Mouse (Mus musculus) embryonic stem cell, embryonic (primary cell): ENCODE results near the gene Hba-x.
"Not testable (repeated sequence)": the region's sequence is repeated elsewhere in the genome, so short reads cannot be mapped to it uniquely, and the experiment has no call there.

ENCODE experiments used
- CTCF ChIA-PET, 4 experiments: fragments of 300-600 bp in 2 of 4; fragments of 350-600 bp in 2 of 4; sonication (Branson Sonifier 250); formaldehyde crosslinking; loops; one replicate each; lab custom pipeline; 2022; ENCODE audit warnings: inconsistent platforms in 2 of 4; lab: Charles Lee
- POLR2A ChIA-PET, 4 experiments: fragments of 300-600 bp in 2 of 4; fragments of 350-600 bp in 2 of 4; sonication (Branson Sonifier 250); formaldehyde crosslinking; loops; one replicate each; lab custom pipeline; 2022; ENCODE audit warnings: antibody characterized with exemption in 4 of 4, inconsistent platforms in 1 of 4; lab: Charles Lee

Gene Hba-x

DNA sequence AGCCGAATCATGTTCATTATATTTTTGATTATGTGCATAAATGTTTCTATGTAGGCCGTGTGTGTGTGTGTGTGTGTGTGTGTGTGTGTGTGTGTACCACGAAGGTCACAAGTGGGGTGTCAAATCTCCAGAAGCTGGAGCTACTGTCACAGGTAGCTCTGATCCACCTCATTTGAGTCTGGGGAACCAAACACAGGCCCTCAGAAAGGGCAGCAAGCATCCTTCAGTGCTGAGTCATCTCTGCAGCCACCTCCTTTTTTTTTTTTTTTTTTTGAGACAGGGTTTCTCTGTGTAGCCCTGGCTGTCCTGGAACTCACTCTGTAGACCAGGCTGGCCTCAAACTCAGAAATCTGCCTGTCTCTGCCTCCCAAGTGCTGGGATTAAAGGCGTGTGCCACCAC lies 16.6 kb downstream of the Hba-x start:
- ChIA-PET POLR2A (interaction anchor here in 2 of 4 experiments (0.6 to 1.1 kb wide), 5 partner anchors 20 to 325 kb away, joined by 3 to 6 read pairs (median 3); no protein-coding TSS in a partner anchor), CTCF (interaction anchor here (0.6 to 1.3 kb wide), 7 partner anchors 28 to 599 kb away, joined by 3 to 9 read pairs (median 4); no protein-coding TSS in a partner anchor)

GRCm38 (mm10) chr11:32293479-32293878 lies 17.3 kb downstream of the Hba-x start:
- CTCF ChIA-PET = interaction anchor here in 1 of 4 experiments (1.3 kb wide), 1 partner anchor 10 kb away, joined by 4 read pairs; no protein-coding TSS in a partner anchor
- POLR2A ChIA-PET = interaction anchor here in 1 of 4 experiments (0.6 kb wide), 2 partner anchors 145 to 324 kb away, joined by 3 read pairs; no protein-coding TSS in a partner anchor

GRCm38 (mm10) chr11:32296203-32296602 lies 20.0 kb downstream of the Hba-x start, which contains the start of gene Hba-a2:
Hba-a2 (plus strand) TSS chr11:32296489.
- POLR2A ChIA-PET = interaction anchor here in 1 of 4 experiments (0.6 kb wide), 1 partner anchor 25 kb away, joined by 4 read pairs; no protein-coding TSS in a partner anchor
- CTCF ChIA-PET = not testable (repeated sequence)

DNA sequence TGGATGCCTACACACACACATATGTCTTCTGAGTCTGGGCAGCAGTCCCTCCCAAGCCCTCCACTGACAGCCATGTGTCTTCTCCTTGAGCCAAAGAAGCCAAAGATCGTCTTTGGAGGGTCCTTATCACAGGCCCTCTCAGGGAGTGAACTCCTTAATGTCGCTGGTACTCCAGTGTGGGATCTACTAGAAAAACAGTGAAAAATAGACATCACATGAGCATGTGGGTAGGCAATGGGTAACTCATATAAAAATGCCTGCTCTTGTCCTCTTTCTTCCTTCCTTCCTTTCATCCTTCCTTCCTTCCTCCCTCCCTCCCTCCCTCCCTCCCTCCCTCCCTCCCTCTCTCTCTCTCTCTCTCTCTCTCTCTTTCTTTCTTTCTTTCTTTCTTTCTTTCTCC lies 21.2 kb downstream of the Hba-x start:
- CTCF ChIA-PET = interaction anchor here in 1 of 4 experiments (1.2 kb wide), 1 partner anchor 11 kb away, joined by 6 read pairs; the partner anchor contains the start of gene Hbq1b
- POLR2A ChIA-PET = not testable (repeated sequence)

DNA sequence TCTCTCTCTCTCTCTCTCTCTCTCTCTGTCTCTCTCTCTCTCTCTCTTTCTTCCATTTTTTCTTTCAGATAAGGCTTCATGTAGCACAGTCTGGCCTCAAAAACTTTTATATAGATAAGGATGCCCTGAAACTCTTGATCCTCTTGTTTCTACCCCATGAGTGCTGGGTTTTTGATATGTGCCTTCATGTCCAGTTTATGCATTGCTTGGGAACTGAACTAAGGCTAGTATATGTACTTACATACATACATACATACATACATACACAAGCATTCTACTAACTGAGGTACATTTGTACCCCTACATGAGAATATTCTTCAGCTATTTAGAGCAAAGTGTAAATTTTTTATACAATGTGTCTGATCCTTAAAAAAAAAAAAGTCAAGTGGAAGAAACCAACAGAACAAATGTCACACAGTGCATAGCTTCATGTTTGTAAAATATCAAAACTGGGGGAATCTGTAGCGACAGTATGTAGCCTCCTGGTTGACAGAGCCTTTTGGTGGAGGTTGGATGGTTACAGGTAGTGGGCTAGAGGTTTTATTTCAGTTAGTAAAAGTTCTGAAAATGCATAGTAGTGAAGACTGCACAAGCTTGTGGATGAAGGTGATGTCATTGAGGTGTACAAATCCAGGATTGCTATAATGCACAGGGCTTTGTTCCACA lies 21.8 kb downstream of the Hba-x start:
- POLR2A ChIA-PET = no interaction called here
- CTCF ChIA-PET = interaction anchor here in 3 of 4 experiments (0.7 to 1.3 kb wide), 4 partner anchors 11 to 31 kb away, joined by 3 to 6 read pairs (median 4); partner anchors contain the start of gene Hbq1b (in 1 of the 3)

- CTCF ChIA-PET = interaction anchor here in 3 of 4 experiments (0.7 to 1.3 kb wide), 4 partner anchors 12 to 32 kb away, joined by 3 to 6 read pairs (median 4); partner anchors contain the start of gene Hbq1b (in 1 of the 3)
Measured at GRCm38 (mm10) chr11:32298532-32298918, 22.3 kb downstream of the Hba-x start.

DNA sequence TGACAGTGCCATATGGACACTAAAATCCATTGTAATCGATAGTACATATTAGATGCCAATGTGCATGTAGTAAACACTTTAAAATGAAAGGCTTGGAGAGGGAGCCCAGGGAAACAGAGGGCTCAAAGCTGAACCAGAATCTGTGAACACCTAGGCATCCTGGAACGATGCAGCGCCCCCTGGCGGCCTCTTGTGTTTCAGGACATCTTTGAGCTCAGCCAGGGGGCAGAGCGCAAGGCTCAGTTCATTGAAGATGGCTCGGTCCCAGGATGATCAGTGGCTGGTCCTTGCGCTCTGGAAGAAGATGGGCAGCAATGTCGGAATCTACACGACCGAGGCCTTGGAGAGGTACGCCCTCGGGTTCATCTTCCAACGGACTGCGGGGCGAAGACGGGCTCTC lies 23.7 kb downstream of the Hba-x start, which contains the start of gene Hbq1a:
Gene Hbq1a, plus strand, starts transcription at position 205 of the 400 bp plus-strand sequence.
- CTCF ChIA-PET = interaction anchor here (0.6 to 1.8 kb wide), 38 partner anchors 10 to 905 kb away, joined by 3 to 49 read pairs (median 4); partner anchors contain the start of genes Hbq1b (in 2 of the 4), Snrnp25 (in 1 of the 4) and Ubtd2 (in 1 of the 4)
- POLR2A ChIA-PET = interaction anchor here in 1 of 4 experiments (0.8 to 1.2 kb wide), 4 partner anchors 13 to 81 kb away, joined by 3 to 6 read pairs (median 4); partner anchors contain the start of gene Hbq1b

More at GRCm38 (mm10) chr11:32298532-32298918, 22.3 kb downstream of the Hba-x start:
- POLR2A ChIA-PET = no interaction called here

DNA sequence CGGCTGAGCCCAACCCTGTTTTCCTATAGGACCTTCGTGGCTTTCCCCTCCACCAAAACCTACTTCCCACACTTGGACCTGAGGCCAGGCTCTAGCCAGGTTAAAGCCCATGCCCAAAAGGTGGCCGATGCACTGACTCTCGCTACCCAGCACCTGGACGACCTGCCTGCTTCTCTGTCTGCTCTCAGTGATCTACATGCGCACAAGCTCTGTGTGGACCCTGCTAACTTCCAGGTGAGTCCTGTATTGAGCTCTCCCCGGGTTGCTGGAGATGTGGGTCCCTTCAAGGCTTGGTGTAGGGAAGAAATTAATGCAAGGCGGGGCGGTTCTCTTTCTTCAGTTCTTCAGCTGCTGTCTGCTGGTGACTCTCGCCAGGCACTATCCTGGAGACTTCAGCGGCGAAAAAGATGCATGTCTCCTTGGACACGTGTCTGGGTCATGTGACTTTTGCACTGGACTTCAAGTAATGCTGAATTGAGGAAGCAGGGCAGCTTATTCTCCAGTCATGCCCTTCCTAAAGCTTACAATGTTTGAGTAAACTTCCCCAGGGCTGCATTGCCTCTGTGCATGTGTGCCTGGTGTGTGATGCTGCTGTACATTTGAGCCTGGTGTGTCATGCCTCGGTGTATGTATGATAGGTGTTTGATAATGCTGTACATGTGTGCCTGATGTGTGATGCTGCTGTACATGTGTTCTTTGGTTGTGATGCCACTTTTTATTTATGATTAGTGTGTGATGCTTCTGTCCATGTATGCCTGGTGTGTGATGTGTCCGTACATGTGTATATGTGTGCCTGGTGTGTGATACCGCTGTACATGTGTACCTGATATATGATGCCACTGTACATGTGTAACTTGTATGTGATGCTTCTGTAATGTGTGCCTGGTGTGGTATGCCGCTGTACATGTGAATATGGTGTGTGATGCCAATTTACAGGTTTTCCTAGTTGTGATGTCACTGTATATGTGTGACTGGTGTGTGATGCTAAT lies 24.4 kb downstream of the Hba-x start:
- CTCF ChIA-PET = interaction anchor here (0.7 to 1.8 kb wide), 36 partner anchors 10 to 906 kb away, joined by 3 to 49 read pairs (median 4); partner anchors contain the start of genes Hbq1b (in 2 of the 4), Snrnp25 (in 1 of the 4) and Ubtd2 (in 1 of the 4)
- POLR2A ChIA-PET = interaction anchor here in 1 of 4 experiments (0.8 to 1.2 kb wide), 4 partner anchors 14 to 82 kb away, joined by 3 to 6 read pairs (median 4); partner anchors contain the start of gene Hbq1b

DNA sequence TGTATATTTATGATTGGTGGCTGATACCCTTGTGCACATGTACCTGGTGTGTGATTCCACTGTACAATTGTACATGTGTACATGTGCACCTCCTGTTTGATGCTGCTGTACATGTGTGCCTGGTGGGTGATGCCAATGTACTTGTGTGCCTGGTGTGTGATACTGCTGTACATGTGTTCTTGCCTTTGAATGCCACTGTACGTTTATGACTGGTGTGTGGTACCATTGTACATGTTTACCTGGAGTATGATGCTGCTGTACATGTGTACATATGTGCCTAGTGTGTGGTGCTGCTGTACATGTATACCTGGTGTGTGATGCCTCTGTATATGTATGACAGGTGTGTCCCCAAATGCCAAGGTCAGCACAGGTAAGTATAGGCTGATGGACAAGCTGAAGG lies 25.3 kb downstream of the Hba-x start:
- ChIA-PET POLR2A (no interaction called here), CTCF (no interaction called here)

DNA sequence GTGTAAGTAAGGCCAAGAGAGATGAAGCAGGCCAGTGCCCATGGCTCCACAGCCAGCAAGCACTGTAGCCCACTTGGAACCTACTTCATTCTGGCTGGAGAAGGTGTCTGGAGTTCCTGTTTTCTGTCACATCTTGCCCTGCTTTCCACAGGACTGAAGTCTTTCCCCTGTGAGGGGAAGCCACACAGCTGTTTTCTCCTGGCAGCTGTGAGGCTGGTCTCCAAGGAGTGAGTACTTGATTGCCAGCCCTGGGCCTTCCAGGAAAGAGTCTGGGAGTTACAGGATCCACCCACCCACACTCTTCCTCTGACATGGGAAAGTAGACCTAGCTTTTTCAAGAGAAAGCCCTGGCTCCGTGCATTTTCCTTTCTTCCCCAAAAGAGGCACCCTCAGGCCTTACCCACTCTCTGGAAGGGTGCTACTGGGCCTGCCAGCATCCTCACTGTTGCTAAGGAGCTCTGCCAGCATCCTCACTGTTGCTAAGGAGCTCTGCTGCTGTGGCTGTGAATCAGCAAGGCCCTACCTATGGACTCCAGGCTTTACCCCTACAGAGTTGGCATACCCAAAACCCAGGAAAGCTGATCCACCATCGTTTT lies 26.7 kb downstream of the Hba-x start:
- ChIA-PET POLR2A (interaction anchor here in 3 of 4 experiments (0.6 to 1.7 kb wide), 4 partner anchors 17 to 288 kb away, joined by 3 to 6 read pairs (median 4); no protein-coding TSS in a partner anchor), CTCF (interaction anchor here (0.8 to 1.5 kb wide), 8 partner anchors 9 to 98 kb away, joined by 3 to 8 read pairs (median 4); partner anchors contain the start of genes Hbq1b (in 1 of the 4) and Snrnp25 (in 1 of the 4))

- CTCF ChIA-PET = interaction anchor here (0.8 to 1.5 kb wide), 8 partner anchors 9 to 98 kb away, joined by 3 to 8 read pairs (median 4); partner anchors contain the start of genes Hbq1b (in 1 of the 4) and Snrnp25 (in 1 of the 4)
Measured at GRCm38 (mm10) chr11:32303455-32303854, 27.3 kb downstream of the Hba-x start.

DNA sequence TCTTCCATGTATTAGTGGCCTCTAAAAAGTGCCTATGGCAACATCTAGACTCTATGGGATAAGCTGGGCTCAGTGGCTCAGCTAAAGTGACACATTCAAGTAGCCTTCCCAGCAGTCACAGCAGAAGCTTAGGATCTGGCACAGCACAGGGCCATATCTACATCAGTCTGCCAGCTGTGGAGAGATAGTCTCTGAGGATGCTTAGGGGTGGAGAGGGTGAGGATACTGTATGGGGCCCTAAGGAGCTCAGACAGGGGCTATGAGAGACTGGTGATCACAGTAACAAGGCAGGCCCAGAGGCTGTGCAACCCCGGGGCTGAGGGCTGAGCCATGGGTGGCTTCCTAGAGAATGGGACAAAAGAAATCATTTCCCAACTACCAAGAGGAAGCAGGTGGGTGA lies 30.8 kb downstream of the Hba-x start:
- POLR2A ChIA-PET = interaction anchor here in 1 of 4 experiments (2.0 kb wide), 1 partner anchor 14 kb away, joined by 7 read pairs; no protein-coding TSS in a partner anchor
- CTCF ChIA-PET = interaction anchor here in 3 of 4 experiments (0.6 to 4.7 kb wide), 6 partner anchors 14 to 124 kb away, joined by 3 to 22 read pairs (median 4); partner anchors contain the start of gene Hbq1b (in 1 of the 3)

More at GRCm38 (mm10) chr11:32303455-32303854, 27.3 kb downstream of the Hba-x start:
- POLR2A ChIA-PET = interaction anchor here in 2 of 4 experiments (0.6 to 1.7 kb wide), 3 partner anchors 17 to 289 kb away, joined by 3 to 6 read pairs (median 3); no protein-coding TSS in a partner anchor

DNA sequence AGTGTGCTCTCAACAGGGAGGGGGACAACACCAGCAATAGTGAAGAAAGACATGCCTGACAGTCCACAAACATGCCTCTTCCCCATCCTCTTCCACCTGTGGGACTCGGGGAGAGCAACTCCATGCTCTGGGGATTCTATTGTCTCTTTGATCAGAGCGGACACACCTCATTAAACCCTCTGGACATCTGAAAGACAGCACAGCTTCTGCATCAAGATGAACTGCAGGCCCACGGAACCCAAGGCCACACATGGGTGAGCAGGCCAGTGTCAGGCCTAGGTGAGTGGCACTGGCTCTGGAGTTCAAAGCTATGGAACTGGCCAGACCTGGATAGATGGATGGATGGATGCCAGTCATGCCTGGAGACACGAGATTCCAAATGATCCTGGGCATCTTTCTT lies 33.2 kb downstream of the Hba-x start:
- ChIA-PET CTCF (interaction anchor here in 2 of 4 experiments (1.0 to 4.7 kb wide), 4 partner anchors 10 to 23 kb away, joined by 3 to 24 read pairs (median 13); partner anchors contain the start of genes Hbq1a (in 1 of the 2) and Hbq1b (in 1 of the 2)), POLR2A (interaction anchor here in 3 of 4 experiments (0.5 to 1.0 kb wide), 3 partner anchors 22 to 228 kb away, joined by 3 to 9 read pairs (median 4); no protein-coding TSS in a partner anchor)

DNA sequence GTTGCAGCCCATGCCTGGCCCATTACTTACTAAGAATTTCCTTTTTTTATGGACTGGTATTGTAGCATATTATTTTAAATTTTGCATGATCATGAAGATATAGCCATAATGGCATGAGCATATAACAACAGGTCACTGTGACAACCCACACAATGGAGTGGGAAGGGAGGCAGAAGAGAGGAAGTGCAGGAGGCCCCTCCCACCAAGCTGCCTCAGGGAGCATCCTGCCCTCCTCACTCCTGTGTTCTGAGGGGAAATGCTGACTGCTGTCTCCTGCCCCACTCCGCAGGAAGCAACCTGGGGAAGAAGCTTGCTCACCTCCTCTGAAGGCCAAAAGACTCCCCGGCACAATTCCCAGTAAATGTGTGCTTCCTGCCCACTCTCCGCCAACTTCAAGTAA lies 33.7 kb downstream of the Hba-x start:
- ChIA-PET CTCF (interaction anchor here in 2 of 4 experiments (1.0 to 4.7 kb wide), 4 partner anchors 10 to 23 kb away, joined by 3 to 24 read pairs (median 13); partner anchors contain the start of genes Hbq1a (in 1 of the 2) and Hbq1b (in 1 of the 2)), POLR2A (interaction anchor here in 1 of 4 experiments (0.6 kb wide), 1 partner anchor 227 kb away, joined by 9 read pairs; no protein-coding TSS in a partner anchor)

DNA sequence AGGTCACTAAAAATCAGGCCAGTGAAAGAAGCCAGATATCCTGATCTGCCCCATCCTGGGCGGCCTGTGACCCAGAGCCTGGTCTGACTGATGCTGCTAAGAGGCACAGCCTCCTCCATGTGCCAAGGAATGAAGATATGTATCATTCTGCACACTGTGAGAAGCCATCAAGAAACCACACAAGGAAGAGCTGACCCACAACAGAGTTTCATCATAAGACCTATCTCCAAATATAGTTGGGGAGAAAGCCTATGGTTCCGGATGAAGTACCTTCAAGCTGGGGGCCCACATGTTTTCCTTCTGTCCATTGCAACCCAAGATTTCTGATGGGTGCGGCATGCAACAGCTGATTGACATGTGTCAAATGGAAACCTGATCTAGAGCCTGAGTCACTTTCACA lies 39.8 kb downstream of the Hba-x start:
- CTCF ChIA-PET = interaction anchor here in 1 of 4 experiments (1.3 kb wide), 1 partner anchor 16 kb away, joined by 5 read pairs; the partner anchor contains the start of gene Hbq1a
- POLR2A ChIA-PET = interaction anchor here in 1 of 4 experiments (0.5 kb wide), 1 partner anchor 10 kb away, joined by 3 read pairs; no protein-coding TSS in a partner anchor
